Mouse (Mus musculus) cerebellum, postnatal 36 days (tissue): ENCODE measurements at regions not wholly inside any gene's neighbourhood (a gene's known extent, or its start where the extent isn't known, plus 50 kb on each side); places are given as distances from the start of the nearest gene placed in this dataset.
"Not testable (repeated sequence)": the region's sequence is repeated elsewhere in the genome, so short reads cannot be mapped to it uniquely, and the experiment has no call there.

Experiments used
- DNase-seq, 2 experiments: peaks; one replicate each; pipeline ENCODE4 v3.0.0; 2021 to 2022; ENCODE audit warnings: mixed read lengths in 2 of 2

- peak; percentile 48 to 69 for DNase-seq
Observed at GRCm38 (mm10) chr4:101366905-101367679, 52.0 kb upstream of the Ak4 start.

GRCm38 (mm10) chr4:101365299-101365698 is 53.8 kb upstream of the Ak4 start:
- DNase-seq, result no peak

- DNase-seq, result no peak
Observed at GRCm38 (mm10) chr4:101364716-101365115, 54.4 kb upstream of the Ak4 start.

- DNase-seq, result not testable (repeated sequence)
Observed at GRCm38 (mm10) chr4:101363231-101363630, 55.8 kb upstream of the Ak4 start.

GRCm38 (mm10) chr4:101361779-101362178 is 57.3 kb upstream of the Ak4 start:
- no peak for DNase-seq

- DNase-seq, result no peak
Observed at GRCm38 (mm10) chr4:101360296-101360695, 58.8 kb upstream of the Ak4 start.

- no peak for DNase-seq
Observed at GRCm38 (mm10) chr4:101359119-101359518, 60.0 kb upstream of the Ak4 start.

- no peak for DNase-seq
Observed at GRCm38 (mm10) chr4:101358525-101358924, 60.6 kb upstream of the Ak4 start.

- no peak for DNase-seq
Observed at GRCm38 (mm10) chr4:101357923-101358322, 61.2 kb upstream of the Ak4 start.

- peak in 1 of 2 experiments; percentile 49 for DNase-seq
Observed at GRCm38 (mm10) chr4:101356954-101357891, 61.9 kb upstream of the Ak4 start.

- peak; percentile 82 to 83 for DNase-seq
Observed at GRCm38 (mm10) chr4:101356093-101356953, 62.8 kb upstream of the Ak4 start.

- peak; percentile 44 to 45 for DNase-seq
Observed at GRCm38 (mm10) chr4:101355431-101356092, 63.5 kb upstream of the Ak4 start.

GRCm38 (mm10) chr4:101354951-101355350 is 64.1 kb upstream of the Ak4 start:
- DNase-seq, result peak; percentile 30

GRCm38 (mm10) chr4:101354086-101354855 is 64.8 kb upstream of the Ak4 start:
- no peak for DNase-seq

- no peak for DNase-seq
Observed at GRCm38 (mm10) chr4:101352178-101352577, 66.9 kb upstream of the Ak4 start.

- no peak for DNase-seq
Observed at GRCm38 (mm10) chr4:101351716-101352115, 67.4 kb upstream of the Ak4 start.

- no peak for DNase-seq
Observed at GRCm38 (mm10) chr4:101350656-101351055, 68.4 kb upstream of the Ak4 start.

- peak; percentile 16 to 25 for DNase-seq
Observed at GRCm38 (mm10) chr4:101350222-101350621, 68.9 kb upstream of the Ak4 start.

GRCm38 (mm10) chr4:101349413-101349812 is 69.7 kb upstream of the Ak4 start:
- peak; percentile 21 to 72 for DNase-seq

GRCm38 (mm10) chr4:101347309-101347708 is 71.8 kb upstream of the Ak4 start:
- DNase-seq, result no peak

GRCm38 (mm10) chr4:101342071-101342762 is 76.9 kb upstream of the Ak4 start:
- DNase-seq, result no peak
